Mouse (Mus musculus): ENCODE measurements around the gene Evc2. TPM values are rescaled to one million over a fixed set of nuclear protein-coding genes. Genes with fewer than 3 reads are reported as not detected.
A peak's percentile ranks its signal among the peaks of the same experiment; 100 is the strongest.

Evc2 gene
- polyA plus RNA-seq, 1 experiment from 2014 or later: 12.2 TPM

DNA sequence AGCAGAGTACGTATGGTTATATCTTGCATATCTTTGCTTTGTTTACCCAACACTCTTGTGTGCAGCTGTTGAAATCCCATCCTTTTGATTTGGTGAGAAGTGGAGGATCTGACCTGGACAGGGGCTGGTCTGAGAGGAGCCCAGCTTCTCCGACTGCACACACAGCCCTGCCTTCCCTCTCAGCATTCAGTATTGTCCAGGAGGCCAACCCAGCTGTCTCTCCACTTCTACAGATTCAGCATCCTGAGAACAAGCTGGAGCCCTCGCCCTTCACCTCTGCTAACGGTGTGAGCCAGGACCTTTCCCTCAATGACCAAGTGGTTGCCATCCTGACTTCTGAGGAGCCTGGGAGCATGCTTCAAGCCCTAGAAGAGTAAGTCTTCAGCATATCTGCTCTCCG, 25.0 kb downstream of the Evc2 start:
- Histone ChIP-seq H3K9me3 (replicated peaks) (no peaks in the 10 kb centered on the region), H3K4me2 (no peak overlapping the region), H3K36me3 (peaks cover 8% of the 10 kb centered on the region), H3K27ac (ENCODE audit: poor library complexity, severe bottlenecking) (no peak overlapping the region), H3K4me1 (replicated peaks) (peaks cover 37% of the 10 kb centered on the region), H3K4me3 (no peak overlapping the region), H3K27me3 (replicated peaks) (no peaks in the 10 kb centered on the region), H3K9ac (no peak overlapping the region)
- ATAC-seq (ENCODE audit: insufficient number of reproducible peaks, low FRiP score): no peak
- WGBS: 73% methylated on average over 5 of the region's 5 CpGs

DNA sequence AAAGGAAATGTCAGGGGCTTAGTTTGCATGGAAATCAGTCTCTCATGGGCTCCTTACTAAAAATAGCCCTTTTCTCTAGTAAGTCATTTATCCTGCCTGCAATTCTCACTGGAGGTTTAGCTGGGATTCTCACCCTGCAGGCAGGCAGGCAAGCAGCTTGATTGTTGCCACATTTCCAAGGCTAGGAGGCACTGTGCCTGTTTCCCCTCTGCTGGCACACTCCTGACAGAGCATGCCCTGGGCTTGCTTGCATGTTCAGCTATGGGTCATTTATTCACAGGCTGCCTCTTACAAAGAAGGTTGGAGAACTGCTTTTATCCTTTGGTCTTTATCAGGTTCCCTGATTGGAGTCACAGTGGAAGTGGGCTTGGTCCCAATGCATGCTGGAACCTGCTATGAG, 27.5 kb downstream of the Evc2 start:
- Histone ChIP-seq H3K9ac (0 out of 2 replicates have a peak overlapping the region, but pooled peaks have one; percentile 13), H3K36me3 (peaks cover 17% of the 10 kb centered on the region), H3K4me2 (no peak overlapping the region), H3K4me3 (no peak overlapping the region), H3K27me3 (replicated peaks) (no peaks in the 10 kb centered on the region), H3K27ac (ENCODE audit: poor library complexity, severe bottlenecking) (peak overlapping the region; percentile 71), H3K4me1 (replicated peaks) (peaks cover 33% of the 10 kb centered on the region), H3K9me3 (replicated peaks) (no peaks in the 10 kb centered on the region)
- ATAC-seq (ENCODE audit: insufficient number of reproducible peaks, low FRiP score): no peak

DNA sequence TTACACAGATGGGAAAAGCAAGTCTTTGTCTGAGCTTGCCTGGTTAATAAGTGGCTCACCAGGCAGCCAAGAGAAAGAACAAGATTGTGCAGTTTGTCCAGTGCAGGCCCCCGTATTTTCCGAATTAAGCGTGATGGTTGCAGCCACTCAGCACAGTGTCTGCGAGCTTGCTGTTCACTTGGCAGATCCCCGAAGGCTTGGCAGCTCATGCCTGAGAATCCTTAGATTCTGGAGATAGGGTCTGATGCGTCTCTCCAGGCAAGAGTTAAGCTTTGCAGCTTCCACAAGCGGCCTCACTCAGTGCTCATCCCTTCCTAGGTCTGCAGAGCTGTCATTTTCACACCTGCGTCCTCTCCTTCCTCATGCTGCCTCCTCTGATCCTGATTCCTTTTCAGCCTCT, 30.5 kb downstream of the Evc2 start:
- no peaks in the 10 kb centered on the region for H3K9me3 ChIP-seq (replicated peaks)
- peaks cover 39% of the 10 kb centered on the region for H3K36me3 ChIP-seq
- no peak overlapping the region for H3K4me3 ChIP-seq
- 81% methylated on average over 8 of the region's 8 CpGs for WGBS
- no peak overlapping the region for H3K9ac ChIP-seq
- H3K27ac ChIP-seq (ENCODE audit: poor library complexity, severe bottlenecking): no peak overlapping the region
- ATAC-seq (ENCODE audit: insufficient number of reproducible peaks, low FRiP score): no peak
- H3K27me3 ChIP-seq (replicated peaks): no peaks in the 10 kb centered on the region
- H3K4me2 ChIP-seq: no peak overlapping the region
- H3K4me1 ChIP-seq (replicated peaks): peaks cover 19% of the 10 kb centered on the region

DNA sequence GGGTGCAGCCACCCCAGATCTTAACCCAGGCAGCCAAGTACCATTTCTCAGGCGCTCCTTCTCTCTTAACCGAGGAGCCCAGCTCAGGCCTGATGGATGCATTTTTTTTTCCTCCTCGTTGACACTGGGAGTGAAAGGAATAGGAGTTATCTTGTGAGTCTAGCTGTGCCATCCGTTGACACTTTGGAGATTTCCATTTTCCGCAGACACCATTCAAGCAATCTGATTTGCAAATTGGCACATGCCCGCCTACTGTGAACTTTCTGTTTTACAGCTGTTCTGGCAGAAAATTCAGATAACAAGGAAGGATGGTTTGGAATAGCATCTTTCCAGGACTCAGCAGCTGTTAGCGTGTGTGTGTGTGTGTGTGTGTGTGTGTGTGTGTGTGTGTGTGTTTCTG, 39.1 kb downstream of the Evc2 start:
- H3K9ac ChIP-seq: no peak overlapping the region
- no peak for ATAC-seq (ENCODE audit: insufficient number of reproducible peaks, low FRiP score)
- H3K9me3 ChIP-seq (replicated peaks): no peaks in the 10 kb centered on the region
- no peak overlapping the region for H3K4me3 ChIP-seq
- no peak overlapping the region for H3K27ac ChIP-seq (ENCODE audit: poor library complexity, severe bottlenecking)
- H3K4me1 ChIP-seq (replicated peaks): no peaks in the 10 kb centered on the region
- H3K4me2 ChIP-seq: no peak overlapping the region
- peaks cover 66% of the 10 kb centered on the region for H3K36me3 ChIP-seq
- WGBS: 70% methylated on average over 7 of the region's 7 CpGs
- no peaks in the 10 kb centered on the region for H3K27me3 ChIP-seq (replicated peaks)

DNA sequence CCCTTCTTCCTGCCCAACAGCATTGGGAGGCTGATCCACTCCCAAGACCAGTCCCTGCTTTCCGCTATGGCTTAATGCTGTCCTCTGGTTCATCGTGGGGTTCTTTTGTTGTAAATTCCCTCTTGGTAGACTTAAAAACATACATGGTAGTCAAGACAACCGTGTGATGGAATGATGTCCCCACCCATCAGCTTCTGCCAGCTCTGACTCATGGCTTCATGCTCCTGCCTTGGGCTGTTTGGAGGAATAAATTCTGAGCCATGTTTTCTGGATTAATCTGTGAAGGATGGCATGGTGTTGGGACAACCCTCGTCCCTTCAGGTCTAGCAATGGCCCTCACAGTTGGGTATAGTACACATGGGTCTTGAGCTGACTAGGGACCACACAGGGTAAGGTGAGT, 42.3 kb downstream of the Evc2 start:
- peaks cover 66% of the 10 kb centered on the region for H3K36me3 ChIP-seq
- no peak overlapping the region for H3K9ac ChIP-seq
- no peak overlapping the region for H3K27ac ChIP-seq (ENCODE audit: poor library complexity, severe bottlenecking)
- ATAC-seq (ENCODE audit: insufficient number of reproducible peaks, low FRiP score): no peak
- H3K27me3 ChIP-seq (replicated peaks): no peaks in the 10 kb centered on the region
- H3K4me3 ChIP-seq: no peak overlapping the region
- no peaks in the 10 kb centered on the region for H3K9me3 ChIP-seq (replicated peaks)
- 82% methylated on average over 4 of the region's 4 CpGs for WGBS
- no peak overlapping the region for H3K4me2 ChIP-seq
- peaks cover 7% of the 10 kb centered on the region; the same call in 1 of the 2 replicates for H3K4me1 ChIP-seq (replicated peaks)

DNA sequence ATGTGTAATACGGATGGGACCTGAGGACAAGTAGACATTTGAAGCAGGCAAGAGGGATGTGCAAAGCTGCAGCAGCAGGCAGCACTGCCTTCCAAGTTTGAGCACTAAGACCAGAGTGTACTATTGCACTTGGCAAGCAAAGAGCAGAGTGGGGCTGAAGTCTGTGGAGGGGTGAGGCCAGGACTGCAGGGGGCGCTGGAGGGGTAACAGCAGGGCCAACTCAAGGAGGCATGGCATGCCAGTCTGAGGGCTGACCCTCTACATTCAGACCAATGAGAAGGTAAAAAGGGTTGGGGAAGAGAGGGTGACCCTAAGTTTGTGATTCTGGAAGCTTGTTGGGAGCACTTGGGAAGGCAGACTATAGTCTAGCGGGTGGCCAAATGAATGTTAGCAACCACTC, 45.3 kb downstream of the Evc2 start:
- Histone ChIP-seq H3K4me1 (replicated peaks) (peaks cover 11% of the 10 kb centered on the region; the same call in 1 of the 2 replicates), H3K4me3 (no peak overlapping the region), H3K27me3 (replicated peaks) (no peaks in the 10 kb centered on the region), H3K27ac (ENCODE audit: poor library complexity, severe bottlenecking) (no peak overlapping the region), H3K4me2 (no peak overlapping the region), H3K9ac (no peak overlapping the region), H3K9me3 (replicated peaks) (no peaks in the 10 kb centered on the region), H3K36me3 (peaks cover 81% of the 10 kb centered on the region)
- WGBS: 87% methylated on average over 3 of the region's 3 CpGs
- ATAC-seq (ENCODE audit: insufficient number of reproducible peaks, low FRiP score): no peak

DNA sequence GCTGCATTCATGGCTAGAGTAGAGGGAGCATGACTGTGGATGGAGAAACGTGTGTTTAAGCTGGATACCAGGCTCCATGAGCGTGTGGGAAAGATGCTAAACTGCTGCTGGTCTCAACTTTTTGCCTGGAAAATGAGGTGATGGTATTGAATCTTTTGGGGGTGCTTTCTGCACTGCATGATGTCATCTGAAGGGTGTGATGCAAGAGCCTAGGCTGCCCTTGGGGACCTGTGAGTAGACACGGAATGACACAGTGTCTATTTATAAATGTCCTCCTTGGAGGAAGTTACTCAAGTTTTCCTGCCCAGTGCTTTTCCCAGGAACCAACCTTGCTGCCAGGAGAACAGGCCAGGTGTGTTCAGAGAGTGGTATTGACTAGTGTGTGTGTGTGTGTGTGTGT, 50.3 kb downstream of the Evc2 start:
- no peak overlapping the region for H3K27ac ChIP-seq (ENCODE audit: poor library complexity, severe bottlenecking)
- WGBS: 70% methylated on average over 3 of the region's 3 CpGs
- no peak overlapping the region for H3K9ac ChIP-seq
- no peak overlapping the region for H3K4me3 ChIP-seq
- no peaks in the 10 kb centered on the region for H3K27me3 ChIP-seq (replicated peaks)
- H3K36me3 ChIP-seq: peaks cover 45% of the 10 kb centered on the region
- H3K4me1 ChIP-seq (replicated peaks): peaks cover 18% of the 10 kb centered on the region; the same call in 1 of the 2 replicates
- H3K9me3 ChIP-seq (replicated peaks): no peaks in the 10 kb centered on the region
- H3K4me2 ChIP-seq: no peak overlapping the region
- ATAC-seq (ENCODE audit: insufficient number of reproducible peaks, low FRiP score): no peak

DNA sequence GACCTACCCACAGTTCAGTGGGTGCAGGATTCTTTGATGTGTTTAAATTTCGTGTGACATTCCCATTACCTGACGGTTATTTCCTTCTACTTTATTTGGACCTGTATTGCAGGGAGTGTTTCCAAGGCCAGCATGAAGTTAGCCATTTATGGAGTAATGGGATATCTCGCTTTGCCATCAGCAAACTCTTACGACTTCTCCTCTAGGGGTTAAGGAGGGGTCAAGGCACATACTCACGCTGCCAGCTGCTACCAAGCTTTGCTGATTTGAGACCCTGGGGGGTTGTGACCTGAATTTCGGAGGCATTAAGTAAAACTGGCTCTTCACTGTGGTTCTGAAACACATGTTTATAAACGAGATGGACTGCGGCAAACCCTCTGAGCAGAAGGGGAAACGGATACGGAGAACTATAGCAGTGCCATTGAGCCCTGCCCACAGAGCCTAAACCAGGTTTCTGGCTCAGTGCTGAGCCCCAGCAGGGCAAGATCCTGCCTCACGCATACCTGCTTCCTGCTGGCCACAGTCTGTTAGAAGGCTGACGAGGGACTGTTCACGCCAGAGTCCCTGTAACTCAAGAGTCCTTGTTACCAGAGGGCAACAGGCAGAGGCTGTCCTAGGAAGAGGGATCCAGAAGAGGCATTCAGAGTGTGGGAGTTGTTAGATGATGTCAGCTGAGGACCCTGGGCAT, 51.7 kb downstream of the Evc2 start:
- Histone ChIP-seq H3K9ac (no peak overlapping the region), H3K36me3 (peaks cover 37% of the 10 kb centered on the region), H3K4me1 (replicated peaks) (peaks cover 17% of the 10 kb centered on the region; the same call in 1 of the 2 replicates), H3K9me3 (replicated peaks) (no peaks in the 10 kb centered on the region), H3K4me2 (no peak overlapping the region), H3K27ac (ENCODE audit: poor library complexity, severe bottlenecking) (no peak overlapping the region), H3K27me3 (replicated peaks) (no peaks in the 10 kb centered on the region), H3K4me3 (no peak overlapping the region)
- ATAC-seq (ENCODE audit: insufficient number of reproducible peaks, low FRiP score): no peak
- WGBS: 70% methylated on average over 13 of the region's 13 CpGs

DNA sequence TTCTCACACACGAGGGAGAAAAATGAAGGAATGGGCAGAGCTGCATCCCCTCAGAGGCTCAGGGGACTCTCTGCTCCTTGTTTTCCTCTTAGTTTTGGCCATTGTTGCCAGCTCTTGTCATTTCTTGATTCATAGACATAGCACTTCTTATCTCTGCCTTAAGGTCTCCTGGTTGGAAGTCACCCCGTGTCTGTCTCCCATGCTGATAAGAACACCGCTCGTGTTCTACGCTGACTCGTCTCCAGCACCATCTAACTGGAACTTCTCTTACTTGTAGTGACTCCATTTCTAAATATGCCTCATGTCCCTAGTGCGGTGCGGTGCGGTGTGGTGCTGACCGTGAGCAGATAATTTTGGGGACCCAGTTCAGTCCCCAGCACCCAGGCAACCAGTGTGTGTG, 52.6 kb downstream of the Evc2 start:
- Histone ChIP-seq H3K4me1 (replicated peaks) (0 out of 2 replicates have a peak, but pooled peaks cover 9% of the 10 kb centered on the region), H3K27ac (ENCODE audit: poor library complexity, severe bottlenecking) (no peak overlapping the region), H3K9me3 (replicated peaks) (no peaks in the 10 kb centered on the region), H3K27me3 (replicated peaks) (no peaks in the 10 kb centered on the region), H3K4me2 (no peak overlapping the region), H3K4me3 (no peak overlapping the region), H3K9ac (no peak overlapping the region), H3K36me3 (peaks cover 41% of the 10 kb centered on the region)
- no peak for ATAC-seq (ENCODE audit: insufficient number of reproducible peaks, low FRiP score)
- 65% methylated on average over 10 of the region's 10 CpGs for WGBS

DNA sequence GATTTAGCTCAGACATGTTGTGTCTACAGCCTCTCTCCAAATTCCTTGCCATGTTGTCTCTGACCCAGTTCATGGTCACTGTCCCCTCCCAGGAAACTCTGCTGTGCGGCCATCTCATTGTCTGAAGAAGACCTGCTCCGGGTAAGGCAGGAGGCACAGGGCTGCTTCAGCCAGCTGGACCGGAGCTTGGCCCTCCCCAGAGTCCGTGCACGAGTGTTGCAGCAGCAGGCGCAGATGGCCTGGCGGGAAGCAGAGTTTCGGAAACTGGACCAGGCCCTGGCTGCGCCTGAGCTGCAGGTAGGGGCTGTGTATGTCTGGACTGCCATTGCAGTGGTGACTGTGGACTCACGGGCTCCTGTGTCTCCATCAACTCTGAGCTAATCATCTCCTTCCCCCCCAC, 53.6 kb downstream of the Evc2 start:
- H3K9me3 ChIP-seq (replicated peaks): no peaks in the 10 kb centered on the region
- WGBS: 86% methylated on average over 10 of the region's 10 CpGs
- H3K4me3 ChIP-seq: no peak overlapping the region
- H3K36me3 ChIP-seq: peaks cover 43% of the 10 kb centered on the region
- no peak for ATAC-seq (ENCODE audit: insufficient number of reproducible peaks, low FRiP score)
- H3K27me3 ChIP-seq (replicated peaks): no peaks in the 10 kb centered on the region
- H3K27ac ChIP-seq (ENCODE audit: poor library complexity, severe bottlenecking): no peak overlapping the region
- no peak overlapping the region for H3K4me2 ChIP-seq
- H3K9ac ChIP-seq: no peak overlapping the region
- 0 out of 2 replicates have a peak, but pooled peaks cover 9% of the 10 kb centered on the region for H3K4me1 ChIP-seq (replicated peaks)

DNA sequence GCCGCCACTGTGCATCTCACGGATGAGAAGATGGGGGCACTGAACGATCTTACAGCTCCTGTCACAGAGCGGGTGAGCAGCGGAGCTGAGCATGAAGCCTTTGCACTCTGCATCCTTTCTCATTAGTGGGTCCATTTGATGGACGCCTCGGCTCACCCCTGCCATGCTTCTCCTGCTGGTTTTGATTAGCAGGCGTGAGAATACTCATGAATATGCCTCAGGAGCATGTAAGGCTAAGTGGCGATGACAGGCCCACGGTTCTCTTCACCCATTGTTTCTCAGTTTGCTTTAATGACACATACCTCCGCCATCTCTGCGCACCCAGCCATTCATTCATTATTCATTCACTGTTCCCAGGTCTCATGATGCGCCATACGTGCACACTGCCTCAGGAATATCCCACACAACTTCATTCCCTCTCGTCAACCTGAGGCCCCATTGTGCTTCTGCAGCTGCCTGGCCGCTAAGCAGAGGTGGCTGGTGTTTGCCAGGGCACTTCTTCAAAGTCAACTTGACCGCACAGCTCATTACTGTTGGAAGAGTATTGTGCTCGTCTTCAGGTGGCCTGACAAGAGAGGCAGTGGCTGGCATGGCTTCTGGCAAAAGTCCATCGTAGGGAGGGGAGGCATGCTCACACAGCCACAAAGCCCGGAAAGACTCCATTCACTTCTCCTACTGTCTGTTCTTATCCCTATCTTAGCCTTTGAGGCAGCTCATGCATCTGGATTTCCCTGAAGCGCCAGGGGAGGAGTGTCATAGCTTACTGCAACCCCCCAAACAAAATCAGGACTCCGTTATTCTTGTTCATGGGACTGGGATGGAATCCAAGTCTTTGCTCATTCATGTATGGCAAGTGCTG, 57.1 kb downstream of the Evc2 start:
- H3K4me3 ChIP-seq: no peak overlapping the region
- 0 out of 2 replicates have a peak, but pooled peaks cover 3% of the 10 kb centered on the region for H3K9me3 ChIP-seq (replicated peaks)
- H3K27ac ChIP-seq (ENCODE audit: poor library complexity, severe bottlenecking): no peak overlapping the region
- H3K4me1 ChIP-seq (replicated peaks): 0 out of 2 replicates have a peak, but pooled peaks cover 4% of the 10 kb centered on the region
- 85% methylated on average over 22 of the region's 22 CpGs for WGBS
- no peak overlapping the region for H3K9ac ChIP-seq
- H3K36me3 ChIP-seq: peaks cover 49% of the 10 kb centered on the region
- H3K27me3 ChIP-seq (replicated peaks): no peaks in the 10 kb centered on the region
- no peak for ATAC-seq (ENCODE audit: insufficient number of reproducible peaks, low FRiP score)
- no peak overlapping the region for H3K4me2 ChIP-seq
